Mouse (Mus musculus) testis, adult 2 months (tissue): Measurements from ENCODE around the gene Triobp. TPM values are rescaled to one million over a fixed set of nuclear protein-coding genes. Genes with fewer than 3 reads are reported as not detected.
"Not testable (repeated sequence)": the region's sequence is repeated elsewhere in the genome, so short reads cannot be mapped to it uniquely, and the experiment has no call there.

ENCODE experiments used
- H3K27ac ChIP-seq: fragments of 200-500 bp; 2 replicates; pipeline ENCODE4 v1.5.1; 2012; ENCODE audit warnings: low read depth, low read length; ENCODE audit not compliant: control insufficient read depth, insufficient read depth
- H3K27me3 ChIP-seq: fragments of 200-500 bp; 2 replicates; pipeline ENCODE4 v1.6.1; 2012; ENCODE audit warnings: mild to moderate bottlenecking, low read length, moderate library complexity; ENCODE audit not compliant: control insufficient read depth, insufficient read depth
- H3K36me3 ChIP-seq: fragments of 200-500 bp; 2 replicates; pipeline ENCODE4 v1.6.1; 2012; ENCODE audit warnings: mild to moderate bottlenecking, low read length; ENCODE audit not compliant: control insufficient read depth, insufficient read depth
- H3K4me1 ChIP-seq: fragments of 200-500 bp; 2 replicates; pipeline ENCODE4 v1.6.1; 2012; ENCODE audit warnings: low read length; ENCODE audit not compliant: control insufficient read depth, insufficient read depth
- H3K4me3 ChIP-seq: fragments of 200-500 bp; 2 replicates; pipeline ENCODE4 v1.5.1; 2012; ENCODE audit warnings: low read depth, mild to moderate bottlenecking, low read length, moderate library complexity, mixed read lengths; ENCODE audit not compliant: control insufficient read depth
- CTCF ChIP-seq: fragments of 200-500 bp; IDR thresholded peaks from 2 replicates; pipeline ENCODE4 v1.5.1; 2012; ENCODE audit warnings: low read depth, mild to moderate bottlenecking, inconsistent platforms, low read length, moderate library complexity; ENCODE audit not compliant: control insufficient read depth, insufficient read depth, insufficient replicate concordance
- POLR2A ChIP-seq: fragments of 200-500 bp; IDR thresholded peaks from 2 replicates; pipeline ENCODE4 v1.6.1; 2012; ENCODE audit warnings: low read depth, mild to moderate bottlenecking, inconsistent platforms, low read length, moderate library complexity; ENCODE audit not compliant: control insufficient read depth
- polyA plus RNA-seq: library from polyadenylated mRNA; depleted of rRNA; stranded (reverse); fragments of >200 nt; gene quantifications from 2 replicates; pipeline ENCODE4 v1.2.3, GENCODE M21; 2012

Gene Triobp
- polyA plus RNA-seq, 1 experiment = 22.6 TPM

DNA sequence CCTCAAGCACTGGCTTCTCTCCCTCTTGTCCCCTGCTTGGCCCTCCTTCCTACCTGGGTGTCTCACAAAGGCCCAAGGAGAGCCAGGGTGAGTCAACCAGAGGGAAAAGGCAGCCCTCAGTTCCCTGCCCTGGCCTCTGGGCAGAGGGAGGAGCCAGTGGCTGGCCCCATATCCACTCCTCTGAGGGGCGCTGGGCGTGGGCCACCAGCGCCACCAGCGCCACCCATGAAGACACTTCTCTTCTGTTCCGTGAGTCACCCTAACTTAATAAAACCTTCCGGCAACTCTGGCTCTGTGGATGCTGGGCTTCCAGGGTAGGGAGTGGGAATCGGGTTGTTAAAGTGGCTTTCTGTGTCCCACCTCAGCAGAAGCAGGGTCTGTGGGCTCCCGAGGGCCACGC lies 58.1 kb downstream of the Triobp start:
- Histone ChIP-seq H3K36me3 (no peaks in the 10 kb centered on the region), H3K27me3 (no peaks in the 10 kb centered on the region), H3K27ac (no peak overlapping the region), H3K4me3 (no peak overlapping the region), H3K4me1 (no peaks in the 10 kb centered on the region)
- TF ChIP-seq CTCF (no peak), POLR2A (no peak)

DNA sequence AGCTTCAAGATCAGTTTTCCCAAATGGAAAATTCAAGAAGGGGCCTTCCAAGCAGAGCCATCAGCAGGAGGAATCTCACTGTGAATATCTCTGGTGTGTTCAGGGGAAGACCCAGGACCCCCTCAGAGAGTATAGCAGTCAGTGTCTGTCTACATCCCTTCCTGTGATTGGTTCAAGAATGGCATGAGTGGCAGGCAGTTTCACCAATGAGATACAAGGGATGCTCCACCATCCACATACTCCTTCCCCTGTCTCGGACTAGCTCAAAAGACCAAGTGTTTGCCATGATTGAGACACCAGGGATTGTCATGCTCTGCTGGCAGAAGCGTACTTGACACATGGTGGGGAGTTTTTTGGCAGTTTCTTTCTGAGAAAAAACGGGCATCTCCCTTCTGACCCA lies 59.1 kb downstream of the Triobp start:
- Histone ChIP-seq H3K27ac (no peak overlapping the region), H3K36me3 (no peaks in the 10 kb centered on the region), H3K4me3 (no peak overlapping the region), H3K4me1 (no peaks in the 10 kb centered on the region), H3K27me3 (no peaks in the 10 kb centered on the region)
- TF ChIP-seq CTCF (no peak), POLR2A (no peak)

DNA sequence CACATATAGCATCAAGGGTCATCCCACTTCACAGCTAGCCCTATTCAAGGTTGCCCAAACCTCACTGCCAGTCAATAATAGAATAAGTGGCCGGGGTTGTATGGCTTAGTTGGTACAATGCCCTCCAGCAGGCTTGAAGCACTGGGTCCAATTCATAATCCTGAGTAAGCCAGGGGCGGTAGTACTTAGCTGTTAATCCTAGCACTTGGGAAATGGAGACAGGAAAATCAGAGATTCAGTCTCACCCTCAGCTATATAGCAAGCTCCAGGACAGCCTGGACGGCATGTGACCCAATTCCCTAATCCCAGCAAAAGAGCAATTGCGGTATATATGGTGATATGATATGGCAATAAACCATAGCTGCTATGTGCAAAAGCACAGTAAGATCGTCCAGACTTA lies 59.5 kb downstream of the Triobp start:
- TF ChIP-seq CTCF (no peak), POLR2A (no peak)
- Histone ChIP-seq H3K27ac (no peak overlapping the region), H3K4me3 (no peak overlapping the region), H3K36me3 (no peaks in the 10 kb centered on the region), H3K27me3 (no peaks in the 10 kb centered on the region), H3K4me1 (no peaks in the 10 kb centered on the region)

DNA sequence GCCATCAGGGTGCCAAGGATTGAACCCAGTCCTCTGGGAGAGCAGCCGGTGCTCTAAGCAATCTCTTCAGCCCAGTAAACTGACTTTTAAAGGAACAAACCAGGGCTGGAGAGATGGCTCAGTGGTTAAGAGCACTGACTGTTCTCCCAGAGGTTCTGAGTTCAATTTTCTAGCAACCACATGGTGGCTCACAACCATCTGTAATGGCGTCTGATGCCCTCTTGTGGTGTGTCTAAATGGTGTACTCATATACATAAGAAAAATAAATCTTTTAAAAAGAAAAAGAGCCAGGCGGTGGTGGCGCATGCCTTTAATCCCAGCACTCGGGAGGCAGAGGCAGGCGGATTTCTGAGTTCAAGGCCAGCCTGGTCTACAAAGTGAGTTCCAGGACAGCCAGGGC lies 60.3 kb downstream of the Triobp start:
- H3K27me3 ChIP-seq, H3K36me3 ChIP-seq, H3K4me3 ChIP-seq, H3K4me1 ChIP-seq, H3K27ac ChIP-seq: not testable (repeated sequence)

DNA sequence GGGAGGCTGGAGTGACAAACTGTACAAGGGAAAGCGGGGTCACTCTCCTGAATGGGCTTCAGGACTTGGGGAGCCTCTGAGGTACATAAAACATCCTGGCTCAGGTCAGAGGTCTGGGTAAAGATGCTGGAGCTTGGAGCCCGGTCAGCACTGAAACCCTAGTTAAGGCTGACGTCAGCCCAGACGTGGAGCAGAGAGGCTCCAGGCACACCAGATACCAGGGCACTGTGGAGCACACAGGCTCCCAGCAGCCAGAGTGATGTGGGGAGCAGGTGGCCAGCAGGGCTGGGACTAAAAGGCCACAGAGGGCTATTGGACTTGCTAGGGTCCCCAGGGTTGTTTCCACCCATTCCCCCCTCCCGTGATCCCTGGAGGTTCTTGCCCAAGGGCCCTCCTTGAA lies 62.2 kb downstream of the Triobp start:
- TF ChIP-seq POLR2A (no peak), CTCF (no peak)
- Histone ChIP-seq H3K27ac (no peak overlapping the region), H3K4me3 (no peak overlapping the region), H3K4me1 (no peaks in the 10 kb centered on the region), H3K36me3 (no peaks in the 10 kb centered on the region), H3K27me3 (no peaks in the 10 kb centered on the region)

DNA sequence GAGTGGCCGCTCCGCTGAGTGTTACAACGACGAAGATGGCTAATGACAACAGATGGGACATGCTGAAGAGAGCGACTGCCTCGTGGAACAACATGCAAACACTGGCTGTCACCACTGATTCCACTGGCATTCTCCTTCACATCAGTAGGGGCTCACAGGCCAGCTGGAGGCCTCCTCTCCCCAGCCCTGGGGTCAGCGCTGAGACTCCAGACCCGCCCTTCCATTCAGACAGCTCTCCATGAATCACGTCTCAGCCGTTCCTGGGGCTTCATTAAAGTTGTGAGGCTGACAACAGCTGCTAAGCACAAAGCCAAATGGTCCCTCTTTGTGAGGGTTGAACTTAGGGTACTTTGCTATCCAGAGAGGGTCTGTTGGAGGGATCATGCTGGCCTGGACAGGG lies 64.0 kb downstream of the Triobp start:
- no peak for TF ChIP-seq CTCF
- TF ChIP-seq POLR2A = no peak
- no peaks in the 10 kb centered on the region for H3K4me1 ChIP-seq
- H3K27ac ChIP-seq = no peak overlapping the region
- no peaks in the 10 kb centered on the region for H3K27me3 ChIP-seq
- no peaks in the 10 kb centered on the region for H3K36me3 ChIP-seq
- H3K4me3 ChIP-seq = no peak overlapping the region

DNA sequence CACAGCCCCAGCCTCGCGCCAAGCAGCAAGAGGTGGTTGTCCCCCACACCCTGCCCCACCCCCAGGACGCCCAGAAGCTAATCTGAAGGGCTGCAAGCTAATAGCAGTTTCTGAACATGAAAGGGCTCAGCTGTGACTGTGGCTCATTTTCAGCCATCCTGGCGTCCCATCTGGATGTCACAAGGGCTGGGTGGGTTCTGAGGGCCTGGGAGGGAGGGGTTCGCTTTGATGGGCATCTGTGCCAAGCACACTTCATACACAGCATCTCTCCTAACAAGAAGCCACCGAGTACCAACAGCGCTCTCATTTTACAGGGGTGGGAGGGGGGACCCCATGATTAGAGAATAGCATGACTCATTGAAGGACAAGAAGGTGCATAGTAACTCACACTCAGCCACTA lies 65.9 kb downstream of the Triobp start:
- H3K27ac ChIP-seq = no peak overlapping the region
- TF ChIP-seq POLR2A (no peak), CTCF (no peak)

DNA sequence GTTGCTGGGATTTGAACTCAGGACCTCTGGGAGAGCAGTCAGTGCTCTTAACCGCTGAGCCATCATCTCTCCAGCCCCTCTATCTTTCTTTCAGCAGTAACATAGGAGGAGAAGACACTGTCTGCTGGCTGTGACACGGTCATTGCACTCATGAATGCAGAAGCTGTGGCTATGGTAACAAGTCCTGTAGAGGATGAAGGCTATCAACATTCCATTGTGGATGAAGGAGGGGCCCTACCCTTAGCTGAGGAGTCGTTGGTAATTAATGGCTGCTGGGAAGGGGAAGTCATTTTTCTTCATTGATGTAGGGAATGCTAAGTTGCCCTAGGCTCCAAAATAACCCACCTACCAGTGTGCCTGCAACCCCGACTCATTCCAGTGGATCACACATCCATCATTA lies 70.7 kb downstream of the Triobp start:
- TF ChIP-seq POLR2A (no peak), CTCF (no peak)
- Histone ChIP-seq H3K4me3 (no peak overlapping the region), H3K27ac (no peak overlapping the region), H3K4me1 (no peaks in the 10 kb centered on the region), H3K27me3 (no peaks in the 10 kb centered on the region), H3K36me3 (no peaks in the 10 kb centered on the region)

More for the DNA sequence above, 65.9 kb downstream of the Triobp start:
- Histone ChIP-seq H3K27me3 (no peaks in the 10 kb centered on the region), H3K4me1 (no peaks in the 10 kb centered on the region), H3K4me3 (no peak overlapping the region), H3K36me3 (no peaks in the 10 kb centered on the region)
